Mouse (Mus musculus) myocyte (in vitro differentiated cells): ENCODE measurements around the gene Kcnb1.

ENCODE experiments used
- CEBPB ChIP-seq: IDR thresholded peaks from 2 replicates; pipeline ENCODE4 v1.6.1; 2011; ENCODE audit warnings: mild to moderate bottlenecking, moderate library complexity; ENCODE audit not compliant: poor library complexity, insufficient read depth, severe bottlenecking
- MAX ChIP-seq: IDR thresholded peaks from one replicate; pipeline ENCODE4 v1.6.1; 2011; ENCODE audit warnings: low read depth, mild to moderate bottlenecking, control low read depth
- MYOD1 ChIP-seq, 3 experiments: IDR thresholded peaks; one replicate each; pipeline ENCODE4 v1.6.1; 2011; ENCODE audit warnings: control low read depth in 2 of 3, low read depth in 2 of 3, mild to moderate bottlenecking in 2 of 3, moderate library complexity in 1 of 3; ENCODE audit not compliant: insufficient read length in 2 of 3, control insufficient read depth in 1 of 3
- POLR2A ChIP-seq: IDR thresholded peaks from one replicate; pipeline ENCODE4 v1.6.1; 2011; ENCODE audit warnings: low read depth, mild to moderate bottlenecking, control low read depth, moderate library complexity; ENCODE audit not compliant: insufficient read length
- POLR2AphosphoS2 ChIP-seq: IDR thresholded peaks from one replicate; pipeline ENCODE4 v1.6.1; 2011; ENCODE audit warnings: low read depth, control low read depth; ENCODE audit not compliant: insufficient read length
- SRF ChIP-seq: IDR thresholded peaks from one replicate; pipeline ENCODE4 v1.6.1; 2011; ENCODE audit warnings: low read depth; ENCODE audit not compliant: control insufficient read depth, insufficient read length
- TCF12 ChIP-seq: IDR thresholded peaks from one replicate; pipeline ENCODE4 v1.6.1; 2011; ENCODE audit warnings: mild to moderate bottlenecking, control low read depth; ENCODE audit not compliant: poor library complexity, insufficient read depth, severe bottlenecking
- TCF3 ChIP-seq: IDR thresholded peaks from one replicate; pipeline ENCODE4 v1.6.1; 2011; ENCODE audit warnings: low read depth, control low read depth; ENCODE audit not compliant: insufficient read length
- USF1 ChIP-seq: IDR thresholded peaks from one replicate; pipeline ENCODE4 v1.6.1; 2011; ENCODE audit warnings: low read depth, mild to moderate bottlenecking, control low read depth, moderate library complexity

DNA sequence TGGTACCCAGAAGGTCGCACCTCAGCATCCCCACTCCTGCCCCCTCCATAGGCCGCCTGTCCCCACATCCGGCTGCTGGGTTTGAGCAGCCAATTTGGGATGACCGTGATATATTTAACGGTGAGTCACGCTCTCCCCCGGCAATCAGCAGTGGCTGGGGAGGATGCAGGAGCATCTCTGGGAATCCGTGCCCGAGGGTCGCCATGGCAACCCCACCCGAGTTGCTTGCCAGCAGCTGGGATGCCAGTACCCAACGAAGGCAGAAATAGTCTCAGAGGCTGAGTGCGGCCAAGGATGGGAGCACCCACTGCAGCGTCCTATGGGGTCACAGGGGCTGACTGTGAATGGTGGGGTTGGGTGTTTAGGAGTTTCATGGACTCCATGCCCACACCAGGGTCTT, 53.0 kb downstream of the Kcnb1 start:
- TF ChIP-seq POLR2A = no peak
- no peak for TF ChIP-seq TCF12
- no peak for TF ChIP-seq TCF3
- TF ChIP-seq CEBPB = no peak
- no peak for TF ChIP-seq USF1
- no peak for TF ChIP-seq SRF
- TF ChIP-seq MYOD1 (IDR thresholded peaks at IDR 0.05; ENCODE audit: control insufficient read depth in 1 of 3, insufficient read length in 2 of 3, low read depth in 2 of 3) = no peak
- no peak for TF ChIP-seq MAX
- TF ChIP-seq POLR2AphosphoS2 = no peak
